Mouse (Mus musculus) erythroblast, embryonic 14.5 days (primary cell): Measurements from ENCODE around the gene Tmem265. TPM values are rescaled to one million over a fixed set of nuclear protein-coding genes. Genes with fewer than 3 reads are reported as not detected.

Experiments used
- H3K27me3 ChIP-seq: 2 replicates; pipeline ENCODE4 v1.6.1; 2012; ENCODE audit warnings: inconsistent platforms; ENCODE audit not compliant: control insufficient read depth
- H3K36me3 ChIP-seq: 2 replicates; pipeline ENCODE4 v1.6.1; 2012; ENCODE audit warnings: mild to moderate bottlenecking, inconsistent platforms; ENCODE audit not compliant: control insufficient read depth
- H3K4me1 ChIP-seq: 2 replicates; pipeline ENCODE4 v1.6.1; 2012; ENCODE audit warnings: inconsistent platforms; ENCODE audit not compliant: control insufficient read depth
- H3K4me3 ChIP-seq: replicated peaks from 2 replicates; pipeline ENCODE3; 2012; ENCODE audit warnings: moderate library complexity, mild to moderate bottlenecking, inconsistent platforms
- H3K9me3 ChIP-seq: 2 replicates; pipeline ENCODE4 v1.6.1; 2012; ENCODE audit warnings: low read length, inconsistent platforms, mixed read lengths; ENCODE audit not compliant: control insufficient read depth
- GATA1 ChIP-seq: IDR thresholded peaks from 2 replicates; pipeline ENCODE4 v1.6.1; 2012; ENCODE audit warnings: low read length, inconsistent platforms, mixed read lengths
- TAL1 ChIP-seq: IDR thresholded peaks from 3 replicates; pipeline ENCODE4 v1.6.1; 2012; ENCODE audit warnings: low read length, inconsistent platforms, mixed read lengths
- polyA plus RNA-seq: library from polyadenylated mRNA; stranded (reverse); fragments of >175 nt; gene quantifications from 2 replicates; pipeline ENCODE4 v1.2.3, GENCODE M21; 2012

Gene Tmem265
- polyA plus RNA-seq, 1 experiment: 0.75 TPM

GRCm38 (mm10) chr7:127549116-127549835 is 11.9 kb upstream of the Tmem265 start:
- no peak overlapping the region for H3K4me3 ChIP-seq
- peaks cover 98% of the 10 kb centered on the region for H3K36me3 ChIP-seq
- TF ChIP-seq TAL1 (no peak), GATA1 (no peak)
- no peaks in the 10 kb centered on the region for H3K27me3 ChIP-seq
- H3K4me1 ChIP-seq: no peaks in the 10 kb centered on the region
- no peaks in the 10 kb centered on the region for H3K9me3 ChIP-seq

GRCm38 (mm10) chr7:127551558-127551957 is 9.6 kb upstream of the Tmem265 start:
- Histone ChIP-seq H3K36me3 (peaks cover 97% of the 10 kb centered on the region), H3K27me3 (no peaks in the 10 kb centered on the region), H3K9me3 (no peaks in the 10 kb centered on the region), H3K4me1 (no peaks in the 10 kb centered on the region), H3K4me3 (no peak overlapping the region)
- TF ChIP-seq TAL1 (no peak), GATA1 (no peak)

- Histone ChIP-seq H3K9me3 (no peaks in the 10 kb centered on the region), H3K36me3 (peaks cover 95% of the 10 kb centered on the region), H3K4me3 (no peak overlapping the region), H3K27me3 (no peaks in the 10 kb centered on the region), H3K4me1 (0 out of 2 replicates have a peak, but pooled peaks cover 1% of the 10 kb centered on the region)
- no peak for TF ChIP-seq GATA1
- TF ChIP-seq TAL1: no peak
Observed at GRCm38 (mm10) chr7:127560580-127560979, 610 bp upstream of the Tmem265 start.

GRCm38 (mm10) chr7:127564381-127565150 is 3.4 kb downstream of the Tmem265 start:
- Histone ChIP-seq H3K36me3 (peaks cover 82% of the 10 kb centered on the region), H3K9me3 (no peaks in the 10 kb centered on the region), H3K27me3 (no peaks in the 10 kb centered on the region), H3K4me1 (peaks cover 3% of the 10 kb centered on the region; the same call in 1 of the 2 replicates), H3K4me3 (no peak overlapping the region)
- no peak for TF ChIP-seq GATA1
- no peak for TF ChIP-seq TAL1

GRCm38 (mm10) chr7:127572895-127573471 is 11.8 kb downstream of the Tmem265 start, which contains the start of gene Phkg2:
Phkg2 (plus strand) TSS chr7:127573340.
- peak within 1 kb of the TSS; percentile 84 for H3K4me3 ChIP-seq
- H3K27me3 ChIP-seq: no peaks in the 10 kb centered on the region
- H3K4me1 ChIP-seq: peaks cover 29% of the 10 kb centered on the region
- peaks cover 32% of the 10 kb centered on the region for H3K36me3 ChIP-seq
- no peak for TF ChIP-seq TAL1
- no peak for TF ChIP-seq GATA1
- no peaks in the 10 kb centered on the region for H3K9me3 ChIP-seq

GRCm38 (mm10) chr7:127573503-127574008 is 12.4 kb downstream of the Tmem265 start:
- no peaks in the 10 kb centered on the region for H3K9me3 ChIP-seq
- peak overlapping the region; percentile 84 for H3K4me3 ChIP-seq
- peaks cover 29% of the 10 kb centered on the region for H3K4me1 ChIP-seq
- H3K36me3 ChIP-seq: peaks cover 38% of the 10 kb centered on the region
- no peaks in the 10 kb centered on the region for H3K27me3 ChIP-seq
- TF ChIP-seq GATA1: no peak

GRCm38 (mm10) chr7:127574115-127574514 is 12.9 kb downstream of the Tmem265 start:
- peaks cover 28% of the 10 kb centered on the region for H3K4me1 ChIP-seq
- H3K4me3 ChIP-seq: peak overlapping the region; percentile 84
- TF ChIP-seq GATA1 (no peak), TAL1 (no peak)
- no peaks in the 10 kb centered on the region for H3K9me3 ChIP-seq
- no peaks in the 10 kb centered on the region for H3K27me3 ChIP-seq
- peaks cover 38% of the 10 kb centered on the region for H3K36me3 ChIP-seq

GRCm38 (mm10) chr7:127583260-127583659 is 22.1 kb downstream of the Tmem265 start:
- TF ChIP-seq TAL1 (no peak), GATA1 (no peak)

GRCm38 (mm10) chr7:127585031-127585430 is 23.8 kb downstream of the Tmem265 start:
- Histone ChIP-seq H3K9me3 (no peaks in the 10 kb centered on the region), H3K27me3 (no peaks in the 10 kb centered on the region), H3K4me1 (peaks cover 52% of the 10 kb centered on the region), H3K36me3 (peaks cover 65% of the 10 kb centered on the region), H3K4me3 (no peak overlapping the region)
- no peak for TF ChIP-seq GATA1
- no peak for TF ChIP-seq TAL1

More at GRCm38 (mm10) chr7:127583260-127583659, 22.1 kb downstream of the Tmem265 start:
- H3K27me3 ChIP-seq: no peaks in the 10 kb centered on the region
- H3K9me3 ChIP-seq: no peaks in the 10 kb centered on the region
- H3K36me3 ChIP-seq: peaks cover 72% of the 10 kb centered on the region
- no peak overlapping the region for H3K4me3 ChIP-seq
- peaks cover 41% of the 10 kb centered on the region for H3K4me1 ChIP-seq
